ENCODE assay signal across 9 mouse cellular contexts in the genomic region with DNA sequence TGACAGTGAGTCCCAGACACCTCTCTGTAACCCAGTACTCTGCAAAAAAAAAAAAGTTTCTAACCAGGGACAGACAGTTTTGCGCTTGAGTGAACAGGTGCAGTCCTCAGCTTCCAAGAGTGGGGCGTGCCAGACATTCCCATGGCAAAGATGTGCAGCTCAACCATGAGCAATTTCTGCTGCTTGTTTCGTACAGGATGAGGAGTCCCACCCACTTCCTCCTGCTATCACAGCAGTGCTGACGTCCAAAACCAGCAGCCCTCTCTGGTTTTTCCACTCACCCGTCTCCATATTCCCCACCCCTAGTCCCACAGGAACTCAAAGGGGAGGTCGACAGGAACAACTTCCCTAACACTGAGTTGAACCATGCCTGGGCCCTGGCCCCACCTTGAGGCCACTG. TPM values are rescaled to one million over a fixed set of nuclear protein-coding genes. Genes with fewer than 3 reads are reported as not detected.
DNase-seq lines count a peak whose midpoint lies in the region; ATAC-seq lines count a peak whose summit lies in the region.
"Had no signal": no experiment of that assay in that cellular context is flagged by ENCODE, and none has a peak within 500 bp of the region (broad histone marks: within the 10 kb centered on the region; RNA-seq: fewer than 3 reads in every experiment).

No protein-coding gene starts in this region.

- peaks cover 29% of the 10 kb centered on the region for H3K4me1 ChIP-seq in hindbrain, embryonic 16.5 days (ENCODE audit: control insufficient read depth, insufficient read depth, low read depth, low read length)
- H3K4me1 ChIP-seq in hindbrain, embryonic 11.5 days (replicated peaks; ENCODE audit: control insufficient read depth, insufficient read depth, low read length): peaks cover 7% of the 10 kb centered on the region

- peaks cover 6% of the 10 kb centered on the region for H3K27me3 ChIP-seq in hindbrain, embryonic 16.5 days (replicated peaks; ENCODE audit: control insufficient read depth, insufficient read depth, low read length)
- peaks cover 26% of the 10 kb centered on the region for H3K27me3 ChIP-seq in hindbrain, embryonic 11.5 days (ENCODE audit: control insufficient read depth, insufficient read depth, low read length)

- H3K36me3 ChIP-seq in hindbrain, embryonic 16.5 days (ENCODE audit: control insufficient read depth, insufficient read depth, low read length): no peaks in the 10 kb centered on the region
- no peaks in the 10 kb centered on the region for H3K36me3 ChIP-seq in hindbrain, embryonic 11.5 days (ENCODE audit: control insufficient read depth, insufficient read depth, low read length)

- 65% methylated on average over 6 of the region's 6 CpGs for WGBS in hindbrain, embryonic 16.5 days
- 64% methylated on average over 6 of the region's 6 CpGs for WGBS in hindbrain, embryonic 11.5 days

- H3K4me3 ChIP-seq in hindbrain, embryonic 16.5 days (ENCODE audit: low read length): no peak overlapping the region
- H3K4me3 ChIP-seq in hindbrain, embryonic 11.5 days (ENCODE audit: low read depth, low read length): no peak overlapping the region

- no peaks in the 10 kb centered on the region for H3K9me3 ChIP-seq in hindbrain, embryonic 16.5 days (ENCODE audit: control insufficient read depth, low read length)
- H3K9me3 ChIP-seq in hindbrain, embryonic 11.5 days (ENCODE audit: control insufficient read depth, low read length): no peaks in the 10 kb centered on the region

- no peak for DNase-seq in hindbrain, embryonic 11.5 days (ENCODE audit: low spot score)
- DNase-seq in CD4-positive, CD25-positive, alpha-beta regulatory T cell, adult 2 months (ENCODE audit: low read depth, low spot score): peak; percentile 73
- DNase-seq in heart, adult 8-10 months (ENCODE audit: low spot score): peak; percentile 82
- peak; percentile 28 to 55 for DNase-seq in kidney, postnatal 4 days
- no peak for DNase-seq in c-Kit-positive CD71-positive TER-119-positive erythroid progenitor cells, embryonic 14.5 days (ENCODE audit: low spot score)
- DNase-seq in cerebellum, adult 18-20 months: no peak

- peak overlapping the region; percentile 82 for H3K4me2 ChIP-seq in hindbrain, embryonic 16.5 days (ENCODE audit: low read length)
- H3K4me2 ChIP-seq in hindbrain, embryonic 11.5 days (replicated peaks; ENCODE audit: low read depth, low read length): no peak overlapping the region

- ATAC-seq in hindbrain, embryonic 16.5 days: no peak
- no peak for ATAC-seq in hindbrain, embryonic 11.5 days (ENCODE audit: low FRiP score)
- ATAC-seq in megakaryocyte-erythroid progenitor cell, adult 5-6 weeks (replicated peaks; ENCODE audit: low FRiP score, low TSS enrichment, poor library complexity, severe bottlenecking): no peak

- no peak overlapping the region for H3K27ac ChIP-seq in hindbrain, embryonic 16.5 days (ENCODE audit: low read depth, low read length)
- no peak overlapping the region for H3K27ac ChIP-seq in hindbrain, embryonic 11.5 days (ENCODE audit: low read depth, low read length)

- no peak overlapping the region for H3K9ac ChIP-seq in hindbrain, embryonic 16.5 days (ENCODE audit: low read depth, low read length)
- H3K9ac ChIP-seq in hindbrain, embryonic 11.5 days (ENCODE audit: low read depth, low read length): no peak overlapping the region

RNA-seq across cellular contexts. Expression of gene Atg9b, which starts 7.5 kb away (rescaled TPM):
- 3.6 and 4.6 TPM in 2 replicates for polyA plus RNA-seq in hindbrain, embryonic 16.5 days (2015; fragmentation: Nextera tagmentation; extraction: Ambion mirVana)
- 0.12 and 0.28 TPM in 2 replicates for polyA plus RNA-seq in hindbrain, embryonic 11.5 days (2014; fragmentation: Nextera tagmentation; extraction: Ambion mirVana)
- 1 to 10 TPM in 2 of 4 experiments, under 1 TPM in 2; 0.73 to 1.7 (median 1.1) TPM for total RNA-seq in heart, adult 8-10 months (2022)
- total RNA-seq in megakaryocyte-erythroid progenitor cell, adult 5-6 weeks (2014; fragmentation: Nextera tagmentation): 1.9 and 5.2 TPM in 2 replicates
- total RNA-seq in megakaryocyte-erythroid progenitor cell, adult 5-6 weeks (2017): 1.1 and 7.3 TPM in 2 replicates
- total RNA-seq: neutrophil, adult 5-6 weeks had no signal

RNA-seq across cellular contexts. Expression of gene Abcb8, which starts 9.1 kb away (rescaled TPM):
- polyA plus RNA-seq in hindbrain, embryonic 16.5 days (2015; fragmentation: Nextera tagmentation; extraction: Ambion mirVana): 52.4 and 53.7 TPM in 2 replicates
- polyA plus RNA-seq in hindbrain, embryonic 11.5 days (2014; fragmentation: Nextera tagmentation; extraction: Ambion mirVana): 29.7 and 31.7 TPM in 2 replicates
- total RNA-seq in heart, adult 8-10 months (2022): 100 to 1,000 TPM in 2 of 4 experiments, 10 to 100 TPM in 2; 96.5 to 106 (median 101) TPM
- total RNA-seq in megakaryocyte-erythroid progenitor cell, adult 5-6 weeks (2014; fragmentation: Nextera tagmentation): 59.4 and 83.4 TPM in 2 replicates
- 8.3 and 24.8 TPM in 2 replicates for total RNA-seq in megakaryocyte-erythroid progenitor cell, adult 5-6 weeks (2017)

RNA-seq across cellular contexts. Expression of gene Nos3, which starts 19.8 kb away (rescaled TPM):
- 8.6 and 11.0 TPM in 2 replicates for polyA plus RNA-seq in hindbrain, embryonic 16.5 days (2015; fragmentation: Nextera tagmentation; extraction: Ambion mirVana)
- polyA plus RNA-seq in hindbrain, embryonic 11.5 days (2014; fragmentation: Nextera tagmentation; extraction: Ambion mirVana): 4.5 and 5.2 TPM in 2 replicates
- 10 to 100 TPM; 21.4 to 26.9 (median 23.8) TPM for total RNA-seq in heart, adult 8-10 months (2022)
- total RNA-seq in megakaryocyte-erythroid progenitor cell, adult 5-6 weeks (2014; fragmentation: Nextera tagmentation): not detected in 2 replicates
- 0.23 TPM in 1 of 2 replicates, not detected in the other for total RNA-seq in megakaryocyte-erythroid progenitor cell, adult 5-6 weeks (2017)
- total RNA-seq: neutrophil, adult 5-6 weeks had no signal

RNA-seq across cellular contexts. Expression of gene Asic3, which starts 28.8 kb away (rescaled TPM):
- 0.85 and 1.0 TPM in 2 replicates for polyA plus RNA-seq in hindbrain, embryonic 16.5 days (2015; fragmentation: Nextera tagmentation; extraction: Ambion mirVana)
- 0.52 and 0.88 TPM in 2 replicates for polyA plus RNA-seq in hindbrain, embryonic 11.5 days (2014; fragmentation: Nextera tagmentation; extraction: Ambion mirVana)
- under 1 TPM in 1 of 4 experiments, not detected in 3; 0.16 TPM for total RNA-seq in heart, adult 8-10 months (2022)
- total RNA-seq in megakaryocyte-erythroid progenitor cell, adult 5-6 weeks (2014; fragmentation: Nextera tagmentation): 1.4 TPM in 1 of 2 replicates, not detected in the other
- not detected in 2 replicates for total RNA-seq in megakaryocyte-erythroid progenitor cell, adult 5-6 weeks (2017)

RNA-seq across cellular contexts. Expression of gene Kcnh2, which starts 33.0 kb away (rescaled TPM):
- 13.0 and 14.0 TPM in 2 replicates for polyA plus RNA-seq in hindbrain, embryonic 16.5 days (2015; fragmentation: Nextera tagmentation; extraction: Ambion mirVana)
- 11.9 and 12.3 TPM in 2 replicates for polyA plus RNA-seq in hindbrain, embryonic 11.5 days (2014; fragmentation: Nextera tagmentation; extraction: Ambion mirVana)
- total RNA-seq in heart, adult 8-10 months (2022): 10 to 100 TPM; 48.8 to 95.2 (median 71.0) TPM
- 1.2 TPM in 1 of 2 replicates, not detected in the other for total RNA-seq in megakaryocyte-erythroid progenitor cell, adult 5-6 weeks (2014; fragmentation: Nextera tagmentation)
- not detected in 2 replicates for total RNA-seq in megakaryocyte-erythroid progenitor cell, adult 5-6 weeks (2017)

Comparison
In these comparisons a context has a peak if more than half of its experiments do, and no peak if none do; other contexts are left out.
1. DNase-seq: peak in CD4-positive, CD25-positive, alpha-beta regulatory T cell, adult 2 months (single experiment), heart, adult 8-10 months (single experiment) and kidney, postnatal 4 days (2 of 2); none in hindbrain, embryonic 11.5 days (single experiment), c-Kit-positive CD71-positive TER-119-positive erythroid progenitor cells, embryonic 14.5 days (single experiment) and cerebellum, adult 18-20 months (0 of 2).
2. RNA of gene Nos3, which starts 19.8 kb away (total RNA-seq): 21.4 to 26.9 TPM in heart, adult 8-10 months; 0.23 TPM in megakaryocyte-erythroid progenitor cell, adult 5-6 weeks; every median in the first group is over 10 times any median in the second.